Mouse (Mus musculus) hindbrain, postnatal 0 days (tissue): Measurements from ENCODE around the gene Fam83c. TPM values are rescaled to one million over a fixed set of nuclear protein-coding genes. Genes with fewer than 3 reads are reported as not detected.
A peak's percentile ranks its signal among the peaks of the same experiment; 100 is the strongest.

Experiments
- ATAC-seq: fragments of 200-750 bp; cut with Nextera tagmentation; 2 replicates; pipeline ENCODE4 v1.8.0; 2017; ENCODE audit warnings: mild to moderate bottlenecking, moderate TSS enrichment, moderate library complexity
- DNase-seq: peaks from one replicate; pipeline ENCODE4 v3.0.0-alpha.2; 2015; ENCODE audit warnings: low spot score
- H3K27ac ChIP-seq: fragments of 300-500 bp; sonication (generic); 2 replicates; pipeline ENCODE4 v1.5.1; 2014; ENCODE audit warnings: mild to moderate bottlenecking
- H3K27me3 ChIP-seq: fragments of 300-500 bp; sonication (generic); 2 replicates; pipeline ENCODE4 v1.6.1; 2014; ENCODE audit warnings: low read length, mixed read lengths; ENCODE audit not compliant: insufficient read depth
- H3K36me3 ChIP-seq: fragments of 300-500 bp; sonication (generic); 2 replicates; pipeline ENCODE4 v1.6.1; 2014; ENCODE audit warnings: low read length, mixed read lengths; ENCODE audit not compliant: insufficient read depth
- H3K4me1 ChIP-seq: fragments of 300-500 bp; sonication (generic); 2 replicates; pipeline ENCODE4 v1.6.1; 2014; ENCODE audit warnings: antibody characterized with exemption, low read length, mixed read lengths; ENCODE audit not compliant: insufficient read depth
- H3K4me2 ChIP-seq: fragments of 300-500 bp; sonication (generic); 2 replicates; pipeline ENCODE4 v1.6.1; 2014; ENCODE audit warnings: low read depth, mild to moderate bottlenecking, low read length, moderate library complexity, mixed read lengths
- H3K4me3 ChIP-seq: fragments of 300-500 bp; sonication (generic); 2 replicates; pipeline ENCODE4 v1.5.1; 2014; ENCODE audit warnings: low read length
- H3K9ac ChIP-seq: fragments of 300-500 bp; sonication (generic); replicated peaks from 2 replicates; pipeline ENCODE4 v1.6.1; 2014; ENCODE audit warnings: mild to moderate bottlenecking, low read length, moderate library complexity, mixed read lengths
- H3K9me3 ChIP-seq: fragments of 300-500 bp; sonication (generic); 2 replicates; pipeline ENCODE4 v1.6.1; 2016; ENCODE audit warnings: low read length, mixed read lengths
- CTCF ChIP-seq: IDR thresholded peaks from 2 replicates; pipeline ENCODE4 v1.5.1; 2016; ENCODE audit warnings: antibody characterized with exemption, control low read depth, low read depth
- WGBS: fragments of 180-500 bp; shearing (Covaris S2); extraction: QIAGEN DNeasy Blood & Tissue Kit; methylation state at CpG from one replicate; pipeline ENCODE4 v1.1.7; 2014; 5-methylcytosine and 5-hydroxymethylcytosine counted together
- polyA plus RNA-seq: library from polyadenylated mRNA; unstranded; fragments of >200 nt; fragmentation: Nextera tagmentation; extraction: Ambion mirVana; gene quantifications from 2 replicates; pipeline ENCODE4 v1.2.1, GENCODE M21; 2015
- total RNA-seq: library from RNA; depleted of rRNA; stranded (reverse); fragments of >200 nt; gene quantifications from 2 replicates; pipeline ENCODE4 v1.2.3, GENCODE M21; 2014

Fam83c gene
- total and polyA plus RNA-seq, 2 experiments from 2014 or later: 0.15 TPM; not detected in 1

DNA sequence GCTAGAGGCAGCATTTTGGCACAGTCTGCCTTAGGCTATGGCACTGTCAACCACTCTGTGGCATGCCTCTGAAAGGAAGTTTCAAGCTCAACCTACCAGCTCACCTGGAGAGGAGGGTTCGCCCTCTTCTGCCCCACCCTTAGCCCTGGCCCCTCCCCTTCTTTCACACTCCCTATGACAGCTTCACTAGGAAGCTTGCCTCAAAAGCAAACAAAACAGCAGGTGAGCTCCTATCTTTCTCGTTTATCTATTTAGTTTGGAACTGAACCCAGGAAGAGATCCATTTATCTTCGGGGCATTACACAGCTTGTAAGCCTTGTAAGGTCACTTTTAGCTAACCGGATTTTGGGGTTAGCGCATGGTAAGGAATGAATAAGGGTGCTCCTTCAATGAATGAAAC, 35.1 kb upstream of the Fam83c start:
- Histone ChIP-seq H3K4me3 (no peak overlapping the region), H3K27ac (no peak overlapping the region), H3K4me1 (0 out of 2 replicates have a peak, but pooled peaks cover 4% of the 10 kb centered on the region), H3K9ac (no peak overlapping the region), H3K9me3 (no peaks in the 10 kb centered on the region), H3K4me2 (no peak overlapping the region), H3K36me3 (no peaks in the 10 kb centered on the region), H3K27me3 (no peaks in the 10 kb centered on the region)
- TF ChIP-seq CTCF: no peak
- WGBS: 79% methylated on average over 5 of the region's 5 CpGs
- ATAC-seq: no peak
- no peak for DNase-seq

DNA sequence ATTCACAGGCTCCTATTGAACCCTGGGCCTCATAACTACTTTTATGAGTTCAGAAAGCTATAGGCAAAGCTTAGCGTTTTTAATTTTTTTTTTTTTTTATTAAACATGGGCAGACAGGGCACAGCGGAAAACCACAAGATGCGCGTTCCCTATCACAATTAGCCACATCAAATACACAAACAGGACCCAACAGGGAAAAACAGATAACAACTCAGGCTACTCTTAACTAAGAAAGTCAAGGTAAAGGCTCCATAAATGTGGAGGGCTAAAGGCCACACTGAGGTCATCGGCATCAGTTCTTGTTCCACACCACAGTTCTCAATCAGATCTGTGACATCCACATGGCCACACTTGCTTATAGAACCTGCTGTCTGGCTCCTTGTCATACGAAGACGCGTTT, 33.7 kb upstream of the Fam83c start:
- no peak overlapping the region for H3K4me2 ChIP-seq
- no peak overlapping the region for H3K27ac ChIP-seq
- H3K36me3 ChIP-seq: no peaks in the 10 kb centered on the region
- no peak for TF ChIP-seq CTCF
- 0 out of 2 replicates have a peak, but pooled peaks cover 4% of the 10 kb centered on the region for H3K4me1 ChIP-seq
- ATAC-seq (no peak), DNase-seq (no peak)
- H3K9ac ChIP-seq: no peak overlapping the region
- H3K9me3 ChIP-seq: no peaks in the 10 kb centered on the region
- no peak overlapping the region for H3K4me3 ChIP-seq
- H3K27me3 ChIP-seq: no peaks in the 10 kb centered on the region
- 95% methylated on average over 8 of the region's 8 CpGs for WGBS

DNA sequence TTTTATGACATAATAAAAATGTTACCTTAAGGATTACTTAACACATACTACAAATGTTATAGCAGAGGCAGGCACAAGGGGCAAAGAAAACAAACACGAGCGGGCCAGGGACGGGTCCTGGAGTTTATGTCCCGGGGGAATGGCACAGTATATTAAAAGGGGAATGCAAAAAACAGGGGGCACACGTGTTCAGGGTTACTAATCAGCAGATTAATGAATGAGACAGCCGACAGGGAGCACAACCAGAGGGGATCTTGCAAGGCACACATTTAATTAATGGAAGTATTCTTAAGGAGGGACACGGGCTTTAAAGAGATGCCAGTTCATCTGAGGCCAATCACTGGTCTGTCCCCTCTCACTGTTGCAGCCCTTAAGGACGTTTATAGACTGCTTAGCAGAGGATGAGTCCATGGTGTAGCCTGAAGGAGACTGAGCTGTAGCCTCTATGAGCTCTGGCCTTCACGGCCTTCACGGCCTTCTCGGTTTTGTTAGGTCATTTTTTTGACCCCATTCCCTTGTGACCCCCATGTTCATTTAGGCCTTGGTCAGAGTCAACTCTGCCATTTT, 28.7 kb upstream of the Fam83c start:
- no peaks in the 10 kb centered on the region for H3K4me1 ChIP-seq
- H3K9me3 ChIP-seq: no peaks in the 10 kb centered on the region
- no peaks in the 10 kb centered on the region for H3K27me3 ChIP-seq
- H3K27ac ChIP-seq: peak overlapping the region; percentile 51; the same call in 1 of the 2 replicates
- H3K4me3 ChIP-seq: no peak overlapping the region
- peak; percentile 27 for DNase-seq
- TF ChIP-seq CTCF: no peak
- no peaks in the 10 kb centered on the region for H3K36me3 ChIP-seq
- 39% methylated on average over 11 of the region's 11 CpGs for WGBS
- no peak overlapping the region for H3K9ac ChIP-seq
- H3K4me2 ChIP-seq: peak overlapping the region; percentile 27; the same call in 1 of the 2 replicates
- ATAC-seq: peak; percentile 58

DNA sequence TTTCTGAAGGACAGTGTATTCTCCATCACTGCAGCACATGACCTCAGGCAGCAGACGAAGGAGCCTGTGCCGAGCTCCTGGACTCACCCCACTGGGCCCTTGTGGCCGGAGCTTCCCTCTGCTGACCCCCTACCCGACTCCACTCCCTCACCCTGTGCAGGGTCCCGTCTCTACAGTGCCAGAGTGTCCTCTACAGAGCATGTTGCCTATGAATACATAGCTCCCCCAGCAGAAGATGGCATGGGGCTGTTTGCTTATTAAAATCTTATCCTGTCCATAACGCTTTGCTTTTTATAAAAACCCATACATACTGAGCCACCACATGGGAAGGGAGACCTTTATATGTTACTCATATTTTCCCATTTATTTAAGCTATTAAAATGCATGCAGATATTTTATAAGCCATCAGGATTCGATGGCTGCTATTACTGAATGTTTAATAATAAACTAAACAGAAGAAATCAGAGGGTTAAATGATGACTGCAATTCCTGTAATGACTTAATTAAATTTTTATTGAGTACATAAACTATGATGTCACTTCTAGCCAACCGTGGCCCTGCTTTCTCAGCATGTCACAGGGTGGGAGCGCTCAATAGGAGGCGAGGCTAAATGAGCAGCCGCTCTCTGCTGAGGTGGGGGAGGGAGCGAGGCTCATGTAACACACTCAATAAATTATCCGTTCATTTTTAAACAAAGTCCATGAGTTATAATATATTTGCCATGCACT, 28.1 kb upstream of the Fam83c start:
- Histone ChIP-seq H3K27me3 (no peaks in the 10 kb centered on the region), H3K4me2 (peak overlapping the region; percentile 27; the same call in 1 of the 2 replicates), H3K9ac (no peak overlapping the region), H3K9me3 (no peaks in the 10 kb centered on the region), H3K4me3 (no peak overlapping the region), H3K27ac (peak overlapping the region; percentile 51; the same call in 1 of the 2 replicates), H3K4me1 (no peaks in the 10 kb centered on the region), H3K36me3 (no peaks in the 10 kb centered on the region; the same call in 1 of the 2 replicates)
- peak; percentile 79 for DNase-seq
- ATAC-seq: peak; percentile 93
- WGBS: 57% methylated on average over 13 of the region's 13 CpGs
- no peak for TF ChIP-seq CTCF

DNA sequence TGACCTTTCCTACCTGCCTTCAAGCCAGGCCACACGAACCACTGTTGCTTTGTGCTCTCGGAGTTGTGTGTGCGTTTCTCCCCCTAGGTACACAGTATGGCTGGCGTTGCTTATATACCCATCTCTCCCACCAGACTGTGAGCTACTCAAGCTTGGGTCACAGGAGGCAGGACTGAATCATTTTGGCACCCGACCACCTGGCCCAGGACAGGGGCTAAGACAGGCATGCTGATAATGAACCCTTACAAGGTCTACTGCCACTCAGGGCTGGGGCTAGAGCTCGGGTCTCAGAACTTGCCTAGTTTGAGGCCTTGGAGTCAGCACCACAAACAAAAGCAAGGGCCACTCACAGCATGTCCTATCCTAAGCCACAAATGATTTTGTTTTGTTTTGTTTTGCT, 26.9 kb upstream of the Fam83c start:
- no peaks in the 10 kb centered on the region for H3K27me3 ChIP-seq
- no peaks in the 10 kb centered on the region for H3K9me3 ChIP-seq
- no peak overlapping the region for H3K27ac ChIP-seq
- no peak for ATAC-seq
- H3K4me2 ChIP-seq: no peak overlapping the region
- no peaks in the 10 kb centered on the region for H3K4me1 ChIP-seq
- H3K36me3 ChIP-seq: no peaks in the 10 kb centered on the region; the same call in 1 of the 2 replicates
- 90% methylated on average over 6 of the region's 6 CpGs for WGBS
- no peak overlapping the region for H3K4me3 ChIP-seq
- no peak for TF ChIP-seq CTCF
- no peak for DNase-seq
- H3K9ac ChIP-seq: no peak overlapping the region

DNA sequence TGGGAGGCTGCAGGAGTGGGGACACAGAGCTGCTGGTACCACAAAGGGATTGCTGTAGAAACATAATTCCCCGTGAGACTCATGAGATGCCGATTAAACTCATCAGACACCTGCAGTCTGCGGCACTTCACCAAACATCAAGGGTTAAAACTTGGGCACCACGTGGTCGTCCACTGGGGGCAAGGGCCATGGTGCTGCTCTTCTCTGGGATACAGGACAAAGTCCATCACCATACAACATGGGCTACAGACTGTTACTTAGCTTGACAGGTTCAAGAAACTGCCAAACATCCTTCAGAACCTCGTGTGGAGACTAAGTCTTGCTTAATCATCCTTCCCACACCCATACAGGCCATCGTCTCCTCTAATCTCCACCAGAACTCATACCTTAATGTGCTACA, 25.4 kb upstream of the Fam83c start:
- 78% methylated on average over 7 of the region's 7 CpGs for WGBS
- no peak for TF ChIP-seq CTCF

DNA sequence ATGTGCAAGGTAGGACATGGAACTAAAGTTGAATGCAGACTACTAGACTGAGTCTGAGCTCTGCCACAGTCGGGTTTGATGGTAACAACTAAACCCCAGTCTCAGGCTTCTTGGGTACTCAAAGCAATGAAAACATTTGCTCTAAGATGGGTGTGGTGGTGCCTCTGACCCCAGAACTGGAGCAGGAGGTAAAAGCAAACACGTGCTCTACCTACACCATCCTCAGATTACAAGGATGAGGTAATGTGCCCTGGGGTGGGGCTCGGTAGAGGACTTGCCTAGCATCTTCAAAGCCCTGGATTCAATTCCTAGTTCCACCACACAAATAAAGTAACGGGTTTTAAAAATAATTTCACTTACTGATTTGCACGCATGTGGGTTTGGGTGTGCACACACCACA, 17.9 kb upstream of the Fam83c start:
- DNase-seq (no peak), ATAC-seq (no peak)
- Histone ChIP-seq H3K4me3 (no peak overlapping the region), H3K9me3 (no peaks in the 10 kb centered on the region), H3K9ac (no peak overlapping the region), H3K4me2 (no peak overlapping the region), H3K27me3 (no peaks in the 10 kb centered on the region), H3K4me1 (no peaks in the 10 kb centered on the region), H3K36me3 (peaks cover 32% of the 10 kb centered on the region), H3K27ac (no peak overlapping the region)
- 94% methylated on average over 5 of the region's 5 CpGs for WGBS
- TF ChIP-seq CTCF: no peak

More for the DNA sequence above, 25.4 kb upstream of the Fam83c start:
- Histone ChIP-seq H3K4me3 (no peak overlapping the region), H3K27ac (no peak overlapping the region), H3K36me3 (no peaks in the 10 kb centered on the region; the same call in 1 of the 2 replicates), H3K9ac (no peak overlapping the region), H3K4me2 (no peak overlapping the region), H3K27me3 (no peaks in the 10 kb centered on the region), H3K4me1 (no peaks in the 10 kb centered on the region), H3K9me3 (no peaks in the 10 kb centered on the region)
- no peak for DNase-seq
- ATAC-seq: no peak
